Mouse (Mus musculus): Measurements from ENCODE around the gene Grip1.

DNA sequence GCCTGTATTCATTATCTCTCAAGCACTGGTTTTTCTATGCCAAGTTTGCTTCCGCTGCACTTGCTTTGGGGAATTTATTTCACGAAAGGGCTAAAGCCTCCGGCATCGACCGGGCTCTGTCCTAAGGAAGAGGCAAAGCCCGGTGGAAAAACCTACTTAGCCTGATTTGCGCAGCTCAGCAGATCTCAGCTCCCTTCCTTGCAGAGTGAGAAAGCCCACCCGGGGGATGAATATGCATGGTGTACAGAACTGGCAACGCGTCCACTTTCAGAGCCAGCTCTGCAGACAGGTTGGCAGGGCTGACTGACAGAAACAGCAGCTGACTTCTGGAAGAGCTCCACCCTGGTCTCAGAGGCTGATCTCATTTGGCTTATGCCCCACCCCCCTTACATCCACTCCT, 572.8 kb downstream of the Grip1 start:
- no peak for TF ChIP-seq CTCF (IDR thresholded peaks at IDR 0.05; ENCODE audit: borderline replicate concordance, insufficient read depth, low read length)
- TF ChIP-seq POLR2A (IDR thresholded peaks at IDR 0.05; ENCODE audit: low read depth, low read length) = no peak
